Mouse (Mus musculus) intestine, postnatal 0 days (tissue): ENCODE measurements around the gene Tas1r3. TPM values are rescaled to one million over a fixed set of nuclear protein-coding genes. Genes with fewer than 3 reads are reported as not detected.

Source experiments
- ATAC-seq: fragments of 200-750 bp; cut with Nextera tagmentation; 2 replicates; pipeline ENCODE4 v1.8.0; 2017; ENCODE audit warnings: mild to moderate bottlenecking, moderate TSS enrichment, moderate library complexity
- H3K27ac ChIP-seq: fragments of 300-500 bp; sonication (generic); 2 replicates; pipeline ENCODE4 v1.5.1; 2014; ENCODE audit warnings: mild to moderate bottlenecking, low read depth, low read length, moderate library complexity
- H3K27me3 ChIP-seq: fragments of 300-500 bp; sonication (generic); replicated peaks from 2 replicates; pipeline ENCODE4 v1.6.1; 2014; ENCODE audit warnings: low read length, mixed read lengths; ENCODE audit not compliant: control insufficient read depth, insufficient read depth
- H3K36me3 ChIP-seq: fragments of 300-500 bp; sonication (generic); 2 replicates; pipeline ENCODE4 v1.6.1; 2014; ENCODE audit warnings: mild to moderate bottlenecking, moderate library complexity; ENCODE audit not compliant: control insufficient read depth, insufficient read depth
- H3K4me1 ChIP-seq: fragments of 300-500 bp; sonication (generic); replicated peaks from 2 replicates; pipeline ENCODE4 v1.6.1; 2014; ENCODE audit warnings: antibody characterized with exemption, low read length, mixed read lengths; ENCODE audit not compliant: control insufficient read depth, insufficient read depth
- H3K4me2 ChIP-seq: fragments of 300-500 bp; sonication (generic); replicated peaks from 2 replicates; pipeline ENCODE4 v1.6.1; 2014; ENCODE audit warnings: low read depth, mild to moderate bottlenecking, moderate library complexity
- H3K4me3 ChIP-seq: fragments of 300-500 bp; sonication (generic); 2 replicates; pipeline ENCODE4 v1.5.1; 2014; ENCODE audit warnings: low read depth, low read length
- H3K9ac ChIP-seq: fragments of 300-500 bp; sonication (generic); 2 replicates; pipeline ENCODE4 v1.6.1; 2014; ENCODE audit warnings: mild to moderate bottlenecking, low read depth, low read length
- H3K9me3 ChIP-seq: fragments of 300-500 bp; sonication (generic); 2 replicates; pipeline ENCODE4 v1.6.1; 2016; ENCODE audit warnings: mixed run types; ENCODE audit not compliant: control insufficient read depth
- CTCF ChIP-seq: sonication (generic); IDR thresholded peaks from 2 replicates; pipeline ENCODE4 v1.5.1; 2016; ENCODE audit warnings: low read depth, mild to moderate bottlenecking, control low read depth, antibody characterized with exemption, moderate library complexity
- WGBS: fragments of 180-500 bp; shearing (Covaris S2); extraction: QIAGEN DNeasy Blood & Tissue Kit; methylation state at CpG from one replicate; pipeline ENCODE4 v1.1.7; 2014; 5-methylcytosine and 5-hydroxymethylcytosine counted together
- polyA plus RNA-seq: library from polyadenylated mRNA; unstranded; fragments of >200 nt; fragmentation: Nextera tagmentation; extraction: Ambion mirVana; gene quantifications from 2 replicates; pipeline ENCODE4 v1.2.1, GENCODE M21; 2015

The Tas1r3 gene
- 0.16 and 0.22 TPM in 2 replicates for polyA plus RNA-seq

GRCm38 (mm10) chr4:155863001-155863400 lies at the start of gene Tas1r3:
TSS of gene Tas1r3 (minus strand) at chr4:155863362.
- no peak for ATAC-seq
- no peaks in the 10 kb centered on the region for H3K4me1 ChIP-seq
- H3K4me2 ChIP-seq: no peak within 1 kb of the TSS
- H3K27me3 ChIP-seq: no peaks in the 10 kb centered on the region
- no peaks in the 10 kb centered on the region for H3K9me3 ChIP-seq
- no peak within 1 kb of the TSS for H3K27ac ChIP-seq
- no peak for TF ChIP-seq CTCF
- no peak within 1 kb of the TSS for H3K9ac ChIP-seq
- no peak within 1 kb of the TSS for H3K4me3 ChIP-seq
- peaks cover 45% of the 10 kb centered on the region for H3K36me3 ChIP-seq
- 68% methylated on average over 5 of the region's 5 CpGs for WGBS

GRCm38 (mm10) chr4:155908751-155909150 lies 45.6 kb upstream of the Tas1r3 start:
- no peak overlapping the region for H3K27ac ChIP-seq
- no peak overlapping the region for H3K9ac ChIP-seq
- no peak overlapping the region for H3K4me3 ChIP-seq
- H3K27me3 ChIP-seq: no peaks in the 10 kb centered on the region
- H3K4me1 ChIP-seq: no peaks in the 10 kb centered on the region
- H3K4me2 ChIP-seq: no peak overlapping the region
- TF ChIP-seq CTCF: no peak
- H3K36me3 ChIP-seq: peaks cover 14% of the 10 kb centered on the region; the same call in 1 of the 2 replicates
- ATAC-seq: no peak
- H3K9me3 ChIP-seq: no peaks in the 10 kb centered on the region
- 89% methylated on average over 4 of the region's 4 CpGs for WGBS

- peaks cover 18% of the 10 kb centered on the region; the same call in 1 of the 2 replicates for H3K36me3 ChIP-seq
- TF ChIP-seq CTCF: no peak
- H3K4me1 ChIP-seq: no peaks in the 10 kb centered on the region
- H3K4me3 ChIP-seq: no peak overlapping the region
- WGBS: 72% methylated on average over 7 of the region's 7 CpGs
- H3K9me3 ChIP-seq: no peaks in the 10 kb centered on the region
- no peak overlapping the region for H3K27ac ChIP-seq
- no peak for ATAC-seq
- no peak overlapping the region for H3K4me2 ChIP-seq
- no peaks in the 10 kb centered on the region for H3K27me3 ChIP-seq
- H3K9ac ChIP-seq: no peak overlapping the region
Measured at GRCm38 (mm10) chr4:155908281-155908680, 45.1 kb upstream of the Tas1r3 start.

- ATAC-seq: no peak
- no peaks in the 10 kb centered on the region for H3K27me3 ChIP-seq
- H3K36me3 ChIP-seq: peaks cover 30% of the 10 kb centered on the region; the same call in 1 of the 2 replicates
- no peaks in the 10 kb centered on the region for H3K9me3 ChIP-seq
- 78% methylated on average over 11 of the region's 11 CpGs for WGBS
- no peak overlapping the region for H3K27ac ChIP-seq
- no peak overlapping the region for H3K4me2 ChIP-seq
- H3K4me1 ChIP-seq: no peaks in the 10 kb centered on the region
- no peak for TF ChIP-seq CTCF
- no peak overlapping the region for H3K9ac ChIP-seq
- no peak overlapping the region for H3K4me3 ChIP-seq
Measured at GRCm38 (mm10) chr4:155907003-155907402, 43.8 kb upstream of the Tas1r3 start.

- H3K4me2 ChIP-seq: no peak overlapping the region
- H3K9me3 ChIP-seq: no peaks in the 10 kb centered on the region
- H3K27ac ChIP-seq: no peak overlapping the region
- no peak for ATAC-seq
- no peak overlapping the region for H3K4me3 ChIP-seq
- H3K27me3 ChIP-seq: no peaks in the 10 kb centered on the region
- no peak overlapping the region for H3K9ac ChIP-seq
- no peak for TF ChIP-seq CTCF
- 88% methylated on average over 9 of the region's 9 CpGs for WGBS
- no peaks in the 10 kb centered on the region for H3K4me1 ChIP-seq
- peaks cover 38% of the 10 kb centered on the region; the same call in 1 of the 2 replicates for H3K36me3 ChIP-seq
Measured at GRCm38 (mm10) chr4:155906125-155906524, 43.0 kb upstream of the Tas1r3 start.

- no peaks in the 10 kb centered on the region for H3K9me3 ChIP-seq
- H3K4me1 ChIP-seq: no peaks in the 10 kb centered on the region
- no peaks in the 10 kb centered on the region for H3K27me3 ChIP-seq
- no peak for TF ChIP-seq CTCF
- 86% methylated on average over 13 of the region's 13 CpGs for WGBS
- H3K9ac ChIP-seq: no peak overlapping the region
- H3K4me2 ChIP-seq: no peak overlapping the region
- no peak overlapping the region for H3K4me3 ChIP-seq
- peaks cover 43% of the 10 kb centered on the region; the same call in 1 of the 2 replicates for H3K36me3 ChIP-seq
- H3K27ac ChIP-seq: no peak overlapping the region
- no peak for ATAC-seq
Measured at GRCm38 (mm10) chr4:155905634-155906033, 42.5 kb upstream of the Tas1r3 start.
